Mouse (Mus musculus): ENCODE measurements around the gene Flt3l. TPM values are rescaled to one million over a fixed set of nuclear protein-coding genes. Genes with fewer than 3 reads are reported as not detected.

Gene Flt3l
- total RNA-seq, 2 experiments from 2014 or later: 1.8 to 3.0 TPM

Small RNA genes lying within 50 kb of the gene (microRNA-seq; reads per million reads assigned to microRNA genes)
- gene Mir150: 1,639 reads per million, percentile 87 among the genes with 10 or more reads in this experiment
- gene Mir5121: 9.2 reads per million, percentile 22 among the genes with 10 or more reads in this experiment
- gene Mir7055: not detected

Other genes with a start within 250 kb of the Flt3l start
- 10 to 100 TPM; 60.5 to 62.8 TPM for gene Med25, start 243.7 kb downstream of the Flt3l start, total RNA-seq (2021)
- gene Fuz, start 240.4 kb downstream of the Flt3l start, total RNA-seq (2021): 10 to 100 TPM; 16.6 to 17.6 TPM
- gene Ap2a1, start 206.9 kb downstream of the Flt3l start, total RNA-seq (2021): 10 to 100 TPM; 59.8 to 64.4 TPM
- not detected for gene Tsks, start 193.2 kb downstream of the Flt3l start, total RNA-seq (2021)
- gene Cpt1c, start 161.6 kb downstream of the Flt3l start, total RNA-seq (2021): 1 to 10 TPM in 1 of 2 experiments, under 1 TPM in 1; 0.64 to 1.4 TPM
- 100 to 1,000 TPM; 119 to 139 TPM for gene Prmt1, start 149.9 kb downstream of the Flt3l start, total RNA-seq (2021)
- gene Irf3, start 138.8 kb downstream of the Flt3l start, total RNA-seq (2021): 10 to 100 TPM; 15.0 to 19.1 TPM
- 1 to 10 TPM; 8.4 to 8.5 TPM for gene Bcl2l12, start 137.7 kb downstream of the Flt3l start, total RNA-seq (2021)
- 10 to 100 TPM; 41.3 to 46.2 TPM for gene Scaf1, start 120.1 kb downstream of the Flt3l start, total RNA-seq (2021)
- gene Rras, start 118.5 kb downstream of the Flt3l start, total RNA-seq (2021): 10 to 100 TPM; 20.8 to 26.8 TPM
- 10 to 100 TPM; 13.1 to 16.0 TPM for gene Prr12, start 83.6 kb downstream of the Flt3l start, total RNA-seq (2021)
- 10 to 100 TPM; 27.9 to 28.3 TPM for gene Nosip, start 74.0 kb downstream of the Flt3l start, total RNA-seq (2021)
- 10 to 100 TPM; 10.2 to 10.4 TPM for gene Prrg2, start 73.8 kb downstream of the Flt3l start, total RNA-seq (2021)
- 10 to 100 TPM in 1 of 2 experiments, 1 to 10 TPM in 1; 8.0 to 12.5 TPM for gene Rcn3, start 44.2 kb downstream of the Flt3l start, total RNA-seq (2021)
- 10 to 100 TPM; 27.4 to 29.1 TPM for gene Fcgrt, start 32.6 kb downstream of the Flt3l start, total RNA-seq (2021)
- 100 to 1,000 TPM; 490 to 529 TPM for gene Rps11, start 12.0 kb downstream of the Flt3l start, total RNA-seq (2021)
- 100 to 1,000 TPM; 643 to 706 TPM for gene Rpl13a, start 7.7 kb downstream of the Flt3l start, total RNA-seq (2021)
- gene Gm45713, start 201 bp downstream of the Flt3l start, total RNA-seq (2021): 1 to 10 TPM in 1 of 2 experiments, not detected in 1; 1.2 TPM
- 10 to 100 TPM; 34.2 to 34.5 TPM for gene Pih1d1, start 17.9 kb upstream of the Flt3l start, total RNA-seq (2021)
- 10 to 100 TPM; 10.6 to 12.8 TPM for gene Aldh16a1, start 18.2 kb upstream of the Flt3l start, total RNA-seq (2021)
- gene Slc17a7, start 27.5 kb upstream of the Flt3l start, total RNA-seq (2021): under 1 TPM; 0.14 to 0.17 TPM
- gene Gfy, start 43.1 kb upstream of the Flt3l start, total RNA-seq (2021): not detected
- gene Pth2, start 44.6 kb upstream of the Flt3l start, total RNA-seq (2021): not detected
- not detected for gene Ccdc155, start 68.5 kb upstream of the Flt3l start, total RNA-seq (2021)
- gene Dkkl1, start 75.7 kb upstream of the Flt3l start, total RNA-seq (2021): not detected
- 1 to 10 TPM; 1.2 to 1.3 TPM for gene Tead2, start 79.3 kb upstream of the Flt3l start, total RNA-seq (2021)
- gene Cd37, start 102.7 kb upstream of the Flt3l start, total RNA-seq (2021): 1 to 10 TPM; 1.1 to 1.2 TPM
- not detected for gene Slc6a16, start 104.7 kb upstream of the Flt3l start, total RNA-seq (2021)
- not detected for gene Slc6a21, start 141.1 kb upstream of the Flt3l start, total RNA-seq (2021)
- gene Trpm4, start 197.3 kb upstream of the Flt3l start, total RNA-seq (2021): 10 to 100 TPM; 25.9 to 31.3 TPM
- gene Hrc, start 198.9 kb upstream of the Flt3l start, total RNA-seq (2021): 100 to 1,000 TPM; 877 to 904 TPM
- gene Ppfia3, start 230.6 kb upstream of the Flt3l start, total RNA-seq (2021): under 1 TPM; 0.11 to 0.21 TPM
- gene Lin7b, start 234.2 kb upstream of the Flt3l start, total RNA-seq (2021): not detected

Measured in gastrocnemius, adult 18-20 months (tissue).